Mouse (Mus musculus) 416B (cell line): Measurements from ENCODE around the gene Uba2.

Source experiments
- DNase-seq: peaks from one replicate; pipeline ENCODE4 v3.0.0; 2011; ENCODE audit warnings: low read depth

The Uba2 gene

GRCm38 (mm10) chr7:34166850-34167249, 2.5 kb downstream of the Uba2 start:
- peak; percentile 83 for DNase-seq

- no peak for DNase-seq
These were observed 3.4 kb downstream of the Uba2 start for GRCm38 (mm10) chr7:34165999-34166398.

GRCm38 (mm10) chr7:34164671-34165070, 4.7 kb downstream of the Uba2 start:
- DNase-seq: no peak

- no peak for DNase-seq
These were observed 10.2 kb downstream of the Uba2 start for GRCm38 (mm10) chr7:34159167-34159566.

- DNase-seq: no peak
These were observed 11.4 kb downstream of the Uba2 start for GRCm38 (mm10) chr7:34157994-34158393.

- DNase-seq: no peak
These were observed 22.2 kb downstream of the Uba2 start for GRCm38 (mm10) chr7:34147193-34147592.

- no peak for DNase-seq
These were observed 28.3 kb downstream of the Uba2 start for GRCm38 (mm10) chr7:34141123-34141522.

GRCm38 (mm10) chr7:34139493-34139892, 29.9 kb downstream of the Uba2 start:
- no peak for DNase-seq

- no peak for DNase-seq
These were observed 35.1 kb downstream of the Uba2 start for GRCm38 (mm10) chr7:34134336-34134735.

- no peak for DNase-seq
These were observed 36.2 kb downstream of the Uba2 start, which contains the start of gene Wtip for GRCm38 (mm10) chr7:34133117-34133762. TSS of gene Wtip (minus strand) at chr7:34133268.

GRCm38 (mm10) chr7:34132355-34133079, 36.9 kb downstream of the Uba2 start:
- no peak for DNase-seq

GRCm38 (mm10) chr7:34131959-34132354, 37.4 kb downstream of the Uba2 start:
- no peak for DNase-seq

GRCm38 (mm10) chr7:34131118-34131517, 38.3 kb downstream of the Uba2 start:
- no peak for DNase-seq

GRCm38 (mm10) chr7:34126291-34126690, 43.1 kb downstream of the Uba2 start:
- DNase-seq: no peak

- no peak for DNase-seq
These were observed 44.1 kb downstream of the Uba2 start for GRCm38 (mm10) chr7:34125346-34125745.

GRCm38 (mm10) chr7:34122987-34123720, 46.2 kb downstream of the Uba2 start:
- DNase-seq: peak; percentile 35

GRCm38 (mm10) chr7:34120636-34121035, 48.8 kb downstream of the Uba2 start:
- peak; percentile 13 for DNase-seq

- no peak for DNase-seq
These were observed 52.8 kb downstream of the Uba2 start for GRCm38 (mm10) chr7:34116601-34117000.

- DNase-seq: no peak
These were observed 60.2 kb downstream of the Uba2 start for GRCm38 (mm10) chr7:34109190-34109589.

- DNase-seq: no peak
These were observed 68.1 kb downstream of the Uba2 start for GRCm38 (mm10) chr7:34101276-34101675.

GRCm38 (mm10) chr7:34100002-34100401, 69.4 kb downstream of the Uba2 start:
- DNase-seq: no peak

GRCm38 (mm10) chr7:34094911-34095481, 74.4 kb downstream of the Uba2 start, which contains the start of gene Scgb1b30:
TSS of gene Scgb1b30 (plus strand) at chr7:34095431.
- no peak for DNase-seq
